Mouse (Mus musculus): Measurements from ENCODE around the gene Olfr603. TPM values are rescaled to one million over a fixed set of nuclear protein-coding genes. Genes with fewer than 3 reads are reported as not detected.

Gene Olfr603
- not detected for polyA plus RNA-seq (2014; fragmentation: Illumina TruSeq; extraction: RNeasy Lipid Tissue Mini Kit (QIAGEN cat#74804); ENCODE audit: low read depth, low replicate concordance)

GRCm38 (mm10) chr7:103386077-103386476 lies at the start of gene Olfr603:
TSS of gene Olfr603 (minus strand) at chr7:103386177.

GRCm38 (mm10) chr7:103414772-103415171 lies 28.8 kb upstream of the Olfr603 start, which contains the start of gene Usp17lc:
TSS of gene Usp17lc (plus strand) at chr7:103415072.

GRCm38 (mm10) chr7:103362555-103362954 lies 23.4 kb downstream of the Olfr603 start, which contains the start of gene Olfr601:
TSS of gene Olfr601 (minus strand) at chr7:103362655.

GRCm38 (mm10) chr7:103349569-103349968 lies 36.4 kb downstream of the Olfr603 start, which contains the start of gene Olfr600:
TSS of gene Olfr600 (minus strand) at chr7:103349669.

GRCm38 (mm10) chr7:103335617-103336016 lies 50.4 kb downstream of the Olfr603 start, which contains the start of gene Olfr599:
TSS of gene Olfr599 (plus strand) at chr7:103335917.

Other genes starting within 250 kb of the Olfr603 start
- gene Olfr588-ps1, start 245.3 kb downstream of the Olfr603 start, polyA plus RNA-seq (2014; fragmentation: Illumina TruSeq; extraction: RNeasy Lipid Tissue Mini Kit (QIAGEN cat#74804); ENCODE audit: low read depth, low replicate concordance): not detected
- gene Olfr589, start 229.8 kb downstream of the Olfr603 start, polyA plus RNA-seq (2014; fragmentation: Illumina TruSeq; extraction: RNeasy Lipid Tissue Mini Kit (QIAGEN cat#74804); ENCODE audit: low read depth, low replicate concordance): not detected
- gene Olfr591, start 207.8 kb downstream of the Olfr603 start, polyA plus RNA-seq (2014; fragmentation: Illumina TruSeq; extraction: RNeasy Lipid Tissue Mini Kit (QIAGEN cat#74804); ENCODE audit: low read depth, low replicate concordance): not detected
- gene Olfr592, start 201.4 kb downstream of the Olfr603 start, polyA plus RNA-seq (2014; fragmentation: Illumina TruSeq; extraction: RNeasy Lipid Tissue Mini Kit (QIAGEN cat#74804); ENCODE audit: low read depth, low replicate concordance): not detected
- not detected for gene Olfr593, start 174.3 kb downstream of the Olfr603 start, polyA plus RNA-seq (2014; fragmentation: Illumina TruSeq; extraction: RNeasy Lipid Tissue Mini Kit (QIAGEN cat#74804); ENCODE audit: low read depth, low replicate concordance)
- not detected for gene Olfr594, start 169.2 kb downstream of the Olfr603 start, polyA plus RNA-seq (2014; fragmentation: Illumina TruSeq; extraction: RNeasy Lipid Tissue Mini Kit (QIAGEN cat#74804); ENCODE audit: low read depth, low replicate concordance)
- gene Usp17ld, start 133.7 kb downstream of the Olfr603 start, polyA plus RNA-seq (2014; fragmentation: Illumina TruSeq; extraction: RNeasy Lipid Tissue Mini Kit (QIAGEN cat#74804); ENCODE audit: low read depth, low replicate concordance): not detected
- not detected for gene Olfr596, start 80.5 kb downstream of the Olfr603 start, polyA plus RNA-seq (2014; fragmentation: Illumina TruSeq; extraction: RNeasy Lipid Tissue Mini Kit (QIAGEN cat#74804); ENCODE audit: low read depth, low replicate concordance)
- not detected for gene Olfr597, start 69.9 kb downstream of the Olfr603 start, polyA plus RNA-seq (2014; fragmentation: Illumina TruSeq; extraction: RNeasy Lipid Tissue Mini Kit (QIAGEN cat#74804); ENCODE audit: low read depth, low replicate concordance)
- gene Olfr598, start 62.6 kb downstream of the Olfr603 start, polyA plus RNA-seq (2014; fragmentation: Illumina TruSeq; extraction: RNeasy Lipid Tissue Mini Kit (QIAGEN cat#74804); ENCODE audit: low read depth, low replicate concordance): not detected
- gene Olfr599, start 50.3 kb downstream of the Olfr603 start, polyA plus RNA-seq (2014; fragmentation: Illumina TruSeq; extraction: RNeasy Lipid Tissue Mini Kit (QIAGEN cat#74804); ENCODE audit: low read depth, low replicate concordance): not detected
- gene Olfr600, start 36.5 kb downstream of the Olfr603 start, polyA plus RNA-seq (2014; fragmentation: Illumina TruSeq; extraction: RNeasy Lipid Tissue Mini Kit (QIAGEN cat#74804); ENCODE audit: low read depth, low replicate concordance): not detected
- not detected for gene Olfr601, start 23.5 kb downstream of the Olfr603 start, polyA plus RNA-seq (2014; fragmentation: Illumina TruSeq; extraction: RNeasy Lipid Tissue Mini Kit (QIAGEN cat#74804); ENCODE audit: low read depth, low replicate concordance)
- not detected for gene Usp17lc, start 28.9 kb upstream of the Olfr603 start, polyA plus RNA-seq (2014; fragmentation: Illumina TruSeq; extraction: RNeasy Lipid Tissue Mini Kit (QIAGEN cat#74804); ENCODE audit: low read depth, low replicate concordance)
- gene Olfr605, start 59.3 kb upstream of the Olfr603 start, polyA plus RNA-seq (2014; fragmentation: Illumina TruSeq; extraction: RNeasy Lipid Tissue Mini Kit (QIAGEN cat#74804); ENCODE audit: low read depth, low replicate concordance): not detected
- not detected for gene Olfr606, start 62.9 kb upstream of the Olfr603 start, polyA plus RNA-seq (2014; fragmentation: Illumina TruSeq; extraction: RNeasy Lipid Tissue Mini Kit (QIAGEN cat#74804); ENCODE audit: low read depth, low replicate concordance)
- gene Olfr607, start 78.0 kb upstream of the Olfr603 start, polyA plus RNA-seq (2014; fragmentation: Illumina TruSeq; extraction: RNeasy Lipid Tissue Mini Kit (QIAGEN cat#74804); ENCODE audit: low read depth, low replicate concordance): not detected
- not detected for gene Olfr608, start 83.7 kb upstream of the Olfr603 start, polyA plus RNA-seq (2014; fragmentation: Illumina TruSeq; extraction: RNeasy Lipid Tissue Mini Kit (QIAGEN cat#74804); ENCODE audit: low read depth, low replicate concordance)
- not detected for gene Olfr609, start 111.9 kb upstream of the Olfr603 start, polyA plus RNA-seq (2014; fragmentation: Illumina TruSeq; extraction: RNeasy Lipid Tissue Mini Kit (QIAGEN cat#74804); ENCODE audit: low read depth, low replicate concordance)
- not detected for gene Olfr610, start 125.9 kb upstream of the Olfr603 start, polyA plus RNA-seq (2014; fragmentation: Illumina TruSeq; extraction: RNeasy Lipid Tissue Mini Kit (QIAGEN cat#74804); ENCODE audit: low read depth, low replicate concordance)
- gene Olfr611, start 134.7 kb upstream of the Olfr603 start, polyA plus RNA-seq (2014; fragmentation: Illumina TruSeq; extraction: RNeasy Lipid Tissue Mini Kit (QIAGEN cat#74804); ENCODE audit: low read depth, low replicate concordance): not detected
- not detected for gene Olfr612, start 156.5 kb upstream of the Olfr603 start, polyA plus RNA-seq (2014; fragmentation: Illumina TruSeq; extraction: RNeasy Lipid Tissue Mini Kit (QIAGEN cat#74804); ENCODE audit: low read depth, low replicate concordance)
- not detected for gene Olfr613, start 161.9 kb upstream of the Olfr603 start, polyA plus RNA-seq (2014; fragmentation: Illumina TruSeq; extraction: RNeasy Lipid Tissue Mini Kit (QIAGEN cat#74804); ENCODE audit: low read depth, low replicate concordance)
- gene Olfr615, start 169.9 kb upstream of the Olfr603 start, polyA plus RNA-seq (2014; fragmentation: Illumina TruSeq; extraction: RNeasy Lipid Tissue Mini Kit (QIAGEN cat#74804); ENCODE audit: low read depth, low replicate concordance): not detected
- gene Olfr616, start 183.0 kb upstream of the Olfr603 start, polyA plus RNA-seq (2014; fragmentation: Illumina TruSeq; extraction: RNeasy Lipid Tissue Mini Kit (QIAGEN cat#74804); ENCODE audit: low read depth, low replicate concordance): 0.38 TPM
- not detected for gene Olfr617, start 186.9 kb upstream of the Olfr603 start, polyA plus RNA-seq (2014; fragmentation: Illumina TruSeq; extraction: RNeasy Lipid Tissue Mini Kit (QIAGEN cat#74804); ENCODE audit: low read depth, low replicate concordance)
- gene Olfr618, start 203.9 kb upstream of the Olfr603 start, polyA plus RNA-seq (2014; fragmentation: Illumina TruSeq; extraction: RNeasy Lipid Tissue Mini Kit (QIAGEN cat#74804); ENCODE audit: low read depth, low replicate concordance): not detected
- gene Olfr619, start 214.4 kb upstream of the Olfr603 start, polyA plus RNA-seq (2014; fragmentation: Illumina TruSeq; extraction: RNeasy Lipid Tissue Mini Kit (QIAGEN cat#74804); ENCODE audit: low read depth, low replicate concordance): not detected
- not detected for gene Olfr620, start 226.4 kb upstream of the Olfr603 start, polyA plus RNA-seq (2014; fragmentation: Illumina TruSeq; extraction: RNeasy Lipid Tissue Mini Kit (QIAGEN cat#74804); ENCODE audit: low read depth, low replicate concordance)

Data from testis, adult 10 weeks (tissue).